Mouse (Mus musculus) heart, embryonic 12.5 days (tissue): ENCODE measurements at regions not wholly inside any gene's neighbourhood (a gene's known extent, or its start where the extent isn't known, plus 50 kb on each side); places are given as distances from the start of the nearest gene placed in this dataset.

Experiments used
- ATAC-seq: fragments of 200-750 bp; cut with Nextera tagmentation; 2 replicates; pipeline ENCODE4 v1.8.0; 2017; ENCODE audit warnings: moderate TSS enrichment, moderate library complexity; ENCODE audit not compliant: insufficient number of reproducible peaks, low FRiP score
- H3K27ac ChIP-seq: fragments of 300-500 bp; sonication (generic); 2 replicates; pipeline ENCODE4 v1.5.1; 2016; ENCODE audit warnings: mild to moderate bottlenecking, moderate library complexity; ENCODE audit not compliant: poor library complexity, severe bottlenecking
- H3K27me3 ChIP-seq: fragments of 300-500 bp; sonication (generic); replicated peaks from 2 replicates; pipeline ENCODE4 v1.6.1; 2016; ENCODE audit warnings: mild to moderate bottlenecking, moderate library complexity
- H3K36me3 ChIP-seq: fragments of 300-500 bp; sonication (generic); 2 replicates; pipeline ENCODE4 v1.6.1; 2016; ENCODE audit warnings: mild to moderate bottlenecking, moderate library complexity
- H3K4me1 ChIP-seq: fragments of 300-500 bp; sonication (generic); replicated peaks from 2 replicates; pipeline ENCODE4 v1.6.1; 2016; ENCODE audit warnings: mild to moderate bottlenecking
- H3K4me2 ChIP-seq: fragments of 300-500 bp; sonication (generic); 2 replicates; pipeline ENCODE4 v1.6.1; 2016; ENCODE audit warnings: mild to moderate bottlenecking, moderate library complexity
- H3K4me3 ChIP-seq: fragments of 300-500 bp; sonication (generic); 2 replicates; pipeline ENCODE4 v1.5.1; 2016; ENCODE audit warnings: mild to moderate bottlenecking
- H3K9ac ChIP-seq: fragments of 300-500 bp; sonication (generic); 2 replicates; pipeline ENCODE4 v1.6.1; 2016; ENCODE audit warnings: mild to moderate bottlenecking, moderate library complexity
- H3K9me3 ChIP-seq: fragments of 300-500 bp; sonication (generic); replicated peaks from 2 replicates; pipeline ENCODE4 v1.6.1; 2016; ENCODE audit warnings: mild to moderate bottlenecking, moderate library complexity
- WGBS: fragments of 180-500 bp; shearing (Covaris S2); methylation state at CpG from one replicate; pipeline ENCODE4 v1.1.7; 2016; 5-methylcytosine and 5-hydroxymethylcytosine counted together

- peak; percentile 17; the same call in 1 of the 2 replicates for ATAC-seq
- Histone ChIP-seq H3K27me3 (no peaks in the 10 kb centered on the region), H3K4me2 (0 out of 2 replicates have a peak overlapping the region, but pooled peaks have one; percentile 18), H3K4me1 (peaks cover 28% of the 10 kb centered on the region), H3K36me3 (no peaks in the 10 kb centered on the region), H3K9ac (no peak overlapping the region), H3K27ac (no peak overlapping the region), H3K9me3 (no peaks in the 10 kb centered on the region), H3K4me3 (no peak overlapping the region)
Measured at GRCm38 (mm10) chr10:111673317-111673610, 167.2 kb downstream of the Phlda1 start.

- Histone ChIP-seq H3K9me3 (no peaks in the 10 kb centered on the region), H3K36me3 (no peaks in the 10 kb centered on the region), H3K27ac (peak overlapping the region; percentile 5; the same call in 1 of the 2 replicates), H3K27me3 (no peaks in the 10 kb centered on the region), H3K4me3 (no peak overlapping the region), H3K4me1 (peaks cover 34% of the 10 kb centered on the region), H3K4me2 (peak overlapping the region; percentile 33), H3K9ac (no peak overlapping the region)
- ATAC-seq = peak; percentile 74
- WGBS = under 1% methylated on average over 4 of the region's 4 CpGs
Measured at GRCm38 (mm10) chr10:111676255-111676654, 170.2 kb downstream of the Phlda1 start.

GRCm38 (mm10) chr10:111680919-111681318, 174.8 kb downstream of the Phlda1 start:
- Histone ChIP-seq H3K4me3 (no peak overlapping the region), H3K36me3 (no peaks in the 10 kb centered on the region), H3K27ac (no peak overlapping the region), H3K9ac (no peak overlapping the region), H3K27me3 (no peaks in the 10 kb centered on the region), H3K4me2 (no peak overlapping the region), H3K9me3 (no peaks in the 10 kb centered on the region), H3K4me1 (peaks cover 14% of the 10 kb centered on the region)
- 50% methylated on average over 4 of the region's 4 CpGs for WGBS
- ATAC-seq = no peak

- Histone ChIP-seq H3K4me1 (peaks cover 8% of the 10 kb centered on the region), H3K27ac (no peak overlapping the region), H3K9ac (no peak overlapping the region), H3K9me3 (no peaks in the 10 kb centered on the region), H3K27me3 (no peaks in the 10 kb centered on the region), H3K4me2 (no peak overlapping the region), H3K36me3 (no peaks in the 10 kb centered on the region), H3K4me3 (no peak overlapping the region)
- 79% methylated on average over 10 of the region's 10 CpGs for WGBS
- ATAC-seq = no peak
Measured at GRCm38 (mm10) chr10:111684409-111685346, 178.6 kb downstream of the Phlda1 start.

- Histone ChIP-seq H3K4me3 (no peak overlapping the region), H3K36me3 (no peaks in the 10 kb centered on the region), H3K9me3 (no peaks in the 10 kb centered on the region), H3K27ac (no peak overlapping the region), H3K27me3 (no peaks in the 10 kb centered on the region), H3K4me2 (no peak overlapping the region), H3K9ac (no peak overlapping the region), H3K4me1 (no peaks in the 10 kb centered on the region)
- ATAC-seq = no peak
- 62% methylated on average over 5 of the region's 5 CpGs for WGBS
Measured at GRCm38 (mm10) chr10:111686585-111686984, 180.5 kb downstream of the Phlda1 start.

GRCm38 (mm10) chr10:111689587-111689986, 183.5 kb downstream of the Phlda1 start:
- H3K36me3 ChIP-seq = no peaks in the 10 kb centered on the region
- no peak overlapping the region for H3K27ac ChIP-seq
- no peak overlapping the region for H3K4me2 ChIP-seq
- H3K27me3 ChIP-seq = no peaks in the 10 kb centered on the region
- no peak for ATAC-seq
- H3K4me3 ChIP-seq = no peak overlapping the region
- H3K9me3 ChIP-seq = no peaks in the 10 kb centered on the region
- 56% methylated on average over 10 of the region's 10 CpGs for WGBS
- peaks cover 4% of the 10 kb centered on the region; the same call in 1 of the 2 replicates for H3K4me1 ChIP-seq
- no peak overlapping the region for H3K9ac ChIP-seq

- H3K36me3 ChIP-seq = no peaks in the 10 kb centered on the region
- H3K4me2 ChIP-seq = no peak overlapping the region
- peaks cover 8% of the 10 kb centered on the region; the same call in 1 of the 2 replicates for H3K4me1 ChIP-seq
- H3K9me3 ChIP-seq = no peaks in the 10 kb centered on the region
- H3K27me3 ChIP-seq = no peaks in the 10 kb centered on the region
- no peak overlapping the region for H3K9ac ChIP-seq
- no peak overlapping the region for H3K4me3 ChIP-seq
- ATAC-seq = no peak
- no peak overlapping the region for H3K27ac ChIP-seq
Measured at GRCm38 (mm10) chr10:111693762-111694161, 187.7 kb downstream of the Phlda1 start.

GRCm38 (mm10) chr10:111694227-111695200, 188.4 kb downstream of the Phlda1 start:
- Histone ChIP-seq H3K9me3 (no peaks in the 10 kb centered on the region), H3K4me1 (peaks cover 8% of the 10 kb centered on the region; the same call in 1 of the 2 replicates), H3K27ac (no peak overlapping the region), H3K4me3 (no peak overlapping the region), H3K36me3 (no peaks in the 10 kb centered on the region), H3K4me2 (no peak overlapping the region), H3K9ac (no peak overlapping the region), H3K27me3 (no peaks in the 10 kb centered on the region)
- 53% methylated on average over 6 of the region's 6 CpGs for WGBS
- ATAC-seq = no peak

GRCm38 (mm10) chr10:111695918-111696760, 190.1 kb downstream of the Phlda1 start:
- ATAC-seq = no peak

GRCm38 (mm10) chr10:111696987-111697386, 190.9 kb downstream of the Phlda1 start:
- Histone ChIP-seq H3K4me1 (peaks cover 8% of the 10 kb centered on the region; the same call in 1 of the 2 replicates), H3K4me3 (no peak overlapping the region), H3K27ac (no peak overlapping the region), H3K27me3 (no peaks in the 10 kb centered on the region), H3K36me3 (no peaks in the 10 kb centered on the region), H3K9me3 (no peaks in the 10 kb centered on the region), H3K4me2 (no peak overlapping the region), H3K9ac (no peak overlapping the region)
- 80% methylated on average over 2 of the region's 2 CpGs for WGBS
- no peak for ATAC-seq

More at GRCm38 (mm10) chr10:111695918-111696760, 190.1 kb downstream of the Phlda1 start:
- WGBS = 84% methylated on average over 4 of the region's 4 CpGs
- no peaks in the 10 kb centered on the region for H3K36me3 ChIP-seq
- H3K27me3 ChIP-seq = no peaks in the 10 kb centered on the region
- no peak overlapping the region for H3K4me3 ChIP-seq
- H3K27ac ChIP-seq = no peak overlapping the region
- H3K4me1 ChIP-seq = peaks cover 8% of the 10 kb centered on the region; the same call in 1 of the 2 replicates
- no peak overlapping the region for H3K4me2 ChIP-seq
- H3K9ac ChIP-seq = no peak overlapping the region
- no peaks in the 10 kb centered on the region for H3K9me3 ChIP-seq
